Mouse (Mus musculus) bone marrow macrophage, adult 2 months (primary cell): Measurements from ENCODE around the gene Eepd1.

Experiments
- CTCF ChIP-seq: IDR thresholded peaks from 2 replicates; pipeline ENCODE4 v1.5.1; 2012; ENCODE audit warnings: low read depth, mild to moderate bottlenecking, low read length, moderate library complexity
- POLR2A ChIP-seq: IDR thresholded peaks from 2 replicates; pipeline ENCODE4 v1.6.1; 2012; ENCODE audit warnings: mild to moderate bottlenecking, low read depth, low read length, borderline replicate concordance

- TF ChIP-seq CTCF (no peak), POLR2A (no peak)
Measured at GRCm38 (mm10) chr9:25482322-25482998, 1.1 kb downstream of the Eepd1 start.
